Mouse (Mus musculus): Measurements from ENCODE around the gene Olfr1162. TPM values are rescaled to one million over a fixed set of nuclear protein-coding genes. Genes with fewer than 3 reads are reported as not detected.
"Not testable (repeated sequence)": the region's sequence is repeated elsewhere in the genome, so short reads cannot be mapped to it uniquely, and the experiment has no call there.

The Olfr1162 gene
- total RNA-seq (2014; fragmentation: Nextera tagmentation) (not detected in 2 replicates), total RNA-seq (2017) (not detected in 2 replicates)

DNA sequence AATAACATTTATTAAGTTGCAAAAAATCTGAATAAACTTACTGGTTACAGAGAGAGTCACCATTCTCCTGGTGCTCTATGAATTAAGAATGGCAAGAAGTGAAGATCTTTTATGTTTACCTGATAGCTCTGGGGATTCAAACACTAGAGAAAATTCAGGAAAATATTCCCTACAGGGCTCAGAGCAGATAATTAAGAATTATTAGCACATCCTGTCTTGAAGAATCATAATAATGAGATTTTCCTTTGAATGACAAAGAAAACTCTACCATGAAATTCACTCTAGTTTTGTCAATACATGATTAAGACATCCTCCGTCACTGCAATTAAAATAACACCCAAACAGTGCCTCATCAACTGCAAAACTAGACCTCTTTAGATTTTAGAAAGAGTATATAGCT lies at the start of gene Olfr1162:
TSS of gene Olfr1162 (minus strand) at position 101 of the 400 bp plus-strand sequence.
- ATAC-seq (replicated peaks; ENCODE audit: low FRiP score, low TSS enrichment, poor library complexity, severe bottlenecking): no peak

DNA sequence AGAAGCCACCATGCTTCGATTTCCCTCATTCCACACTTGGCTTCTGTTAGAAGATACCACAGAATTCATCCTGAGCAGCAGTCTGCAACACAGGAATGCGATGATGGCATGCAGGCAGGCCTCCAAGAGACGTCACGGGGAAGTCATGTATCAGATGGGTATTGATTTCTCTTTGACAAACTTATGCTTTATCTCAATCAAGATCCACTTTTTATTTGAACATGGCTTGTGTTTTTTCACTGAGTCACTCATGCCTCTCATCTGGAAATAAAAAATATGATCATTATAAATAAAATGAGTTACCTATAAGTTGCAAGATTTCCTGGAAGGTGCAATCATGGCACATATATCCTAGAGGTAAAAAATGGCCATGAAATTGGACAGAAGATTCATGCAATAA lies 42.9 kb upstream of the Olfr1162 start, which contains the start of gene Olfr1164:
TSS of gene Olfr1164 (minus strand) at position 101 of the 400 bp plus-strand sequence.
- no peak for ATAC-seq (replicated peaks; ENCODE audit: low FRiP score, low TSS enrichment, poor library complexity, severe bottlenecking)

DNA sequence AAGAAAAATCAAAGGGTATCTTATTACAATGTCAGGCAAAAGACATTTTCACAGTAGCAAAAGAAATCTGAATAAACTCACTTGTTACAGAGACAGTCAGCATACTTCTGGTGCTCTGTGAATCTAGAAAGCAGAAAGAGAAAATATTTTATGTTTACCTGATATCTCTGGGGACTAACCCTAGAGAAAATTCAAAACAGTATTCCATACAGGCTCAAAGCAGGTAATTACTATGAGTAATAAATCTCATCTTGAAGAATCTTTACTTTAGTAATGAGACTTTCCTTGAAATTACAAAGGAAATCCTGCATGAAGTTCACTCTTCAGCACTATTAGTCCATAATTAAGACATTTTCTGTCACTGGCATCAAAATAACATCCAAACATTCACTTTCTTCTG lies 20.8 kb upstream of the Olfr1162 start, which contains the start of gene Olfr1163:
TSS of gene Olfr1163 (minus strand) at position 101 of the 400 bp plus-strand sequence.
- no peak for ATAC-seq (replicated peaks; ENCODE audit: low FRiP score, low TSS enrichment, poor library complexity, severe bottlenecking)

DNA sequence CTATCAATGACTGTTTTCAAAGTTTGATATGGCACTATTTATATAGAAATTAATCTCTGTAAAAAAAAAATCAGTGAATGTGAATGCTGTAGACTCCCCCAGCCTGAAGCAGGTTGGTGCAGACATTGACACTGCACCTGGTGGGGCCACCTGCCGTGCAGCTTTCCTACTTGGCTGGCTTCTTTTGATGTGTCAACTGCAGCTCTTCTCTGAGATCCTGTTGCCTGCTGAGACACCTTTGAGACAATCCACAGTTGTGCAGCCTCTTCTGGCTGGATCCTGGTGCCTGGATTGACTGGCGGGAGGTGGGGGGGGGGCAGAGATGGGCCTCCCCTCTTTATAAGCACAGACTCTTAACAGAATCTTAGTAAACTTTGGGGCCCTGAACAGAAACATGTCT lies 12.7 kb upstream of the Olfr1162 start:
- no peak for ATAC-seq (replicated peaks; ENCODE audit: low FRiP score, low TSS enrichment, poor library complexity, severe bottlenecking)

GRCm38 (mm10) chr2:88037599-88037998 lies 13.3 kb downstream of the Olfr1162 start, which contains the start of gene Olfr73:
Gene Olfr73 (minus strand): TSS chr2:88037699.
- no peak for ATAC-seq (replicated peaks; ENCODE audit: low FRiP score, low TSS enrichment, poor library complexity, severe bottlenecking)

GRCm38 (mm10) chr2:88022474-88022873 lies 28.5 kb downstream of the Olfr1162 start, which contains the start of gene Olfr1161:
Gene Olfr1161 (plus strand): TSS chr2:88022774.
- not testable (repeated sequence) for ATAC-seq (replicated peaks; ENCODE audit: low FRiP score, low TSS enrichment, poor library complexity, severe bottlenecking)

- no peak for ATAC-seq (replicated peaks; ENCODE audit: low FRiP score, low TSS enrichment, poor library complexity, severe bottlenecking)
Measured at GRCm38 (mm10) chr2:88007515-88008318, 43.2 kb downstream of the Olfr1162 start, which contains the start of gene Olfr1160. Gene Olfr1160 (minus strand): TSS chr2:88008268.

Other genes with a start within 250 kb of the Olfr1162 start
- not detected in 2 replicates for gene Olfr1145, start 241.3 kb downstream of the Olfr1162 start, total RNA-seq (2014; fragmentation: Nextera tagmentation)
- gene Olfr1145, start 241.3 kb downstream of the Olfr1162 start, total RNA-seq (2017): not detected in 2 replicates
- gene Olfr1148, start 220.6 kb downstream of the Olfr1162 start, total RNA-seq (2014; fragmentation: Nextera tagmentation): not detected in 2 replicates
- not detected in 2 replicates for gene Olfr1148, start 220.6 kb downstream of the Olfr1162 start, total RNA-seq (2017)
- gene Olfr1150-ps1, start 207.1 kb downstream of the Olfr1162 start, total RNA-seq (2014; fragmentation: Nextera tagmentation): not detected in 2 replicates
- not detected in 2 replicates for gene Olfr1150-ps1, start 207.1 kb downstream of the Olfr1162 start, total RNA-seq (2017)
- not detected in 2 replicates for gene Olfr1151, start 195.3 kb downstream of the Olfr1162 start, total RNA-seq (2014; fragmentation: Nextera tagmentation)
- not detected in 2 replicates for gene Olfr1151, start 195.3 kb downstream of the Olfr1162 start, total RNA-seq (2017)
- not detected in 2 replicates for gene Olfr1152, start 184.6 kb downstream of the Olfr1162 start, total RNA-seq (2014; fragmentation: Nextera tagmentation)
- gene Olfr1152, start 184.6 kb downstream of the Olfr1162 start, total RNA-seq (2017): not detected in 2 replicates
- not detected in 2 replicates for gene Olfr1153, start 156.2 kb downstream of the Olfr1162 start, total RNA-seq (2014; fragmentation: Nextera tagmentation)
- gene Olfr1153, start 156.2 kb downstream of the Olfr1162 start, total RNA-seq (2017): not detected in 2 replicates
- gene Olfr1154, start 146.0 kb downstream of the Olfr1162 start, total RNA-seq (2014; fragmentation: Nextera tagmentation): not detected in 2 replicates
- gene Olfr1154, start 146.0 kb downstream of the Olfr1162 start, total RNA-seq (2017): not detected in 2 replicates
- not detected in 2 replicates for gene Olfr1155, start 106.0 kb downstream of the Olfr1162 start, total RNA-seq (2014; fragmentation: Nextera tagmentation)
- not detected in 2 replicates for gene Olfr1155, start 106.0 kb downstream of the Olfr1162 start, total RNA-seq (2017)
- not detected in 2 replicates for gene Olfr1156, start 98.0 kb downstream of the Olfr1162 start, total RNA-seq (2014; fragmentation: Nextera tagmentation)
- gene Olfr1156, start 98.0 kb downstream of the Olfr1162 start, total RNA-seq (2017): not detected in 2 replicates
- gene Olfr1157, start 82.8 kb downstream of the Olfr1162 start, total RNA-seq (2014; fragmentation: Nextera tagmentation): not detected in 2 replicates
- gene Olfr1157, start 82.8 kb downstream of the Olfr1162 start, total RNA-seq (2017): not detected in 2 replicates
- gene Olfr74, start 76.5 kb downstream of the Olfr1162 start, total RNA-seq (2014; fragmentation: Nextera tagmentation): not detected in 2 replicates
- gene Olfr74, start 76.5 kb downstream of the Olfr1162 start, total RNA-seq (2017): not detected in 2 replicates
- not detected in 2 replicates for gene Olfr1158, start 61.0 kb downstream of the Olfr1162 start, total RNA-seq (2014; fragmentation: Nextera tagmentation)
- not detected in 2 replicates for gene Olfr1158, start 61.0 kb downstream of the Olfr1162 start, total RNA-seq (2017)
- not detected in 2 replicates for gene Olfr1160, start 42.9 kb downstream of the Olfr1162 start, total RNA-seq (2014; fragmentation: Nextera tagmentation)
- gene Olfr1160, start 42.9 kb downstream of the Olfr1162 start, total RNA-seq (2017): not detected in 2 replicates
- gene Olfr1161, start 28.4 kb downstream of the Olfr1162 start, total RNA-seq (2014; fragmentation: Nextera tagmentation): not detected in 2 replicates
- gene Olfr1161, start 28.4 kb downstream of the Olfr1162 start, total RNA-seq (2017): not detected in 2 replicates
- gene Olfr73, start 13.4 kb downstream of the Olfr1162 start, total RNA-seq (2014; fragmentation: Nextera tagmentation): not detected in 2 replicates
- gene Olfr73, start 13.4 kb downstream of the Olfr1162 start, total RNA-seq (2017): not detected in 2 replicates
- gene Olfr1163, start 20.7 kb upstream of the Olfr1162 start, total RNA-seq (2014; fragmentation: Nextera tagmentation): not detected in 2 replicates
- gene Olfr1163, start 20.7 kb upstream of the Olfr1162 start, total RNA-seq (2017): not detected in 2 replicates
- not detected in 2 replicates for gene Olfr1164, start 42.8 kb upstream of the Olfr1162 start, total RNA-seq (2014; fragmentation: Nextera tagmentation)
- gene Olfr1164, start 42.8 kb upstream of the Olfr1162 start, total RNA-seq (2017): not detected in 2 replicates
- not detected in 2 replicates for gene Olfr1166, start 77.1 kb upstream of the Olfr1162 start, total RNA-seq (2014; fragmentation: Nextera tagmentation)
- not detected in 2 replicates for gene Olfr1166, start 77.1 kb upstream of the Olfr1162 start, total RNA-seq (2017)
- gene Olfr1167, start 104.1 kb upstream of the Olfr1162 start, total RNA-seq (2014; fragmentation: Nextera tagmentation): not detected in 2 replicates
- not detected in 2 replicates for gene Olfr1167, start 104.1 kb upstream of the Olfr1162 start, total RNA-seq (2017)
- not detected in 2 replicates for gene Olfr1168, start 130.8 kb upstream of the Olfr1162 start, total RNA-seq (2014; fragmentation: Nextera tagmentation)
- not detected in 2 replicates for gene Olfr1168, start 130.8 kb upstream of the Olfr1162 start, total RNA-seq (2017)
- gene Olfr1170, start 177.2 kb upstream of the Olfr1162 start, total RNA-seq (2014; fragmentation: Nextera tagmentation): not detected in 2 replicates
- gene Olfr1170, start 177.2 kb upstream of the Olfr1162 start, total RNA-seq (2017): not detected in 2 replicates
- gene Olfr1173, start 228.7 kb upstream of the Olfr1162 start, total RNA-seq (2014; fragmentation: Nextera tagmentation): not detected in 2 replicates
- gene Olfr1173, start 228.7 kb upstream of the Olfr1162 start, total RNA-seq (2017): 0.28 TPM in 1 of 2 replicates, not detected in the other

All from megakaryocyte-erythroid progenitor cell, adult 5-6 weeks (primary cell).